In the genomic region with DNA sequence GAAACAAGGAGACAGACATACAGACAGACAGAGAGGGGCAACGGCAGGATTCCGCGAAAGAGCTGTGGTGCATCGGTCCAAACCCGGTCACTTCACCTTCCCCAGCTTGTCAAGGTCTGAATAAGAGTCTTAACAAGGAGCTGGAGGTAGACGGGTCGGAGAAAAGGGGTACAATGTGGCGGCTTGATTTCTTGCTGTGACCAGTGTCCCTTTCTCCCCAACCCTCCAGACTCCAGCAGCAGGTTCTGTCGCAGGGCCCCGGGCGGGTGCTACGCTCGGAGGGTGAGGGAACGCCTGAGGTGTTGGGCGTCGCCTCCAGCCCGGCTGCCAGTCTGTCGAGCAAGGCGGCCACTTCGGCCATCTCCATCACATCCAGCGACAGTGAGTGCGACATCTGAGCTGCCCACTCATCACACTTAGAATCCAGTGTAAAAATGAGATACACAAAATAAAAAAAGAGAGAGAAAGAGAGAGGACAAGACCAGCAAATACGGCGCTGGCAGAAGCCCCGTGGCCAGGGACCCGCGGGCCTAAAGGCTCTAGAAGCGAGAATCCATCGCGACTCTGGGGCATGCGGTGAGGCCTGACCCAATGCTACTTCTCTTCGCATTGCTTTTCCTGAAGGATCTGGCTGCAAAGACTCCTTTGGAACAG, we compare ENCODE assay signal across 20 mouse cellular contexts. TPM values are rescaled to one million over a fixed set of nuclear protein-coding genes. Genes with fewer than 3 reads are reported as not detected.
A peak's percentile ranks its signal among the peaks of the same experiment; 100 is the strongest.
DNase-seq lines count a peak whose midpoint lies in the region; ATAC-seq and TF ChIP-seq lines count a peak whose summit lies in the region.
"Had no signal": no experiment of that assay in that cellular context is flagged by ENCODE, and none has a peak within 500 bp of the region (broad histone marks: within the 10 kb centered on the region; RNA-seq: fewer than 3 reads in every experiment).

No protein-coding gene starts in this region.

- H3K9me3 ChIP-seq in hindbrain, embryonic 10.5 days: no peaks in the 10 kb centered on the region
- no peaks in the 10 kb centered on the region for H3K9me3 ChIP-seq in hindbrain, embryonic 12.5 days (replicated peaks)
- no peaks in the 10 kb centered on the region for H3K9me3 ChIP-seq in E14TG2a.4 (ENCODE audit: low read length)
- H3K9me3 ChIP-seq in ES-E14 (ENCODE audit: control insufficient read depth, insufficient read depth, low read depth, low read length): no peaks in the 10 kb centered on the region
- no peaks in the 10 kb centered on the region for H3K9me3 ChIP-seq in embryonic facial prominence, embryonic 11.5 days (replicated peaks; ENCODE audit: control insufficient read depth, low read length)
- no peaks in the 10 kb centered on the region for H3K9me3 ChIP-seq in kidney, embryonic 14.5 days (ENCODE audit: control insufficient read depth, low read length)
- H3K9me3 ChIP-seq: limb, embryonic 12.5 days; liver, embryonic 15.5 days had no signal

- under 1% methylated on average over 32 of the region's 32 CpGs for WGBS in hindbrain, embryonic 10.5 days
- WGBS in hindbrain, embryonic 12.5 days: under 1% methylated on average over 32 of the region's 32 CpGs
- under 1% methylated on average over 32 of the region's 32 CpGs for WGBS in embryonic facial prominence, embryonic 11.5 days
- under 1% methylated on average over 32 of the region's 32 CpGs for WGBS in kidney, embryonic 14.5 days

- no peaks in the 10 kb centered on the region for H3K36me3 ChIP-seq in hindbrain, embryonic 10.5 days
- no peaks in the 10 kb centered on the region for H3K36me3 ChIP-seq in hindbrain, embryonic 12.5 days
- H3K36me3 ChIP-seq in E14TG2a.4 (ENCODE audit: insufficient read depth, low read length) (no peaks in the 10 kb centered on the region), ES-E14 (ENCODE audit: control insufficient read depth, insufficient read depth, low read length, poor library complexity, severe bottlenecking) (no peaks in the 10 kb centered on the region)
- no peaks in the 10 kb centered on the region for H3K36me3 ChIP-seq in embryonic facial prominence, embryonic 11.5 days (replicated peaks; ENCODE audit: control insufficient read depth, insufficient read depth, low read depth, low read length)
- no peaks in the 10 kb centered on the region for H3K36me3 ChIP-seq in kidney, embryonic 14.5 days (ENCODE audit: control insufficient read depth, insufficient read depth, low read length)
- H3K36me3 ChIP-seq: limb, embryonic 12.5 days; liver, embryonic 15.5 days had no signal

- in situ Hi-C loops in ES-E14 (cut with MboI; ENCODE audit: low sequenced_read_pairs in 2 of 2, unreplicated experiment in 2 of 2): no loop called here

- no peak for TF ChIP-seq CTCF in E14TG2a.4 (conservative IDR thresholded peaks at IDR 0.05; ENCODE audit: low read length)

- H3K4me3 ChIP-seq in hindbrain, embryonic 10.5 days: peak overlapping the region; percentile 16; the same call in 1 of the 2 replicates
- H3K4me3 ChIP-seq in hindbrain, embryonic 12.5 days: no peak overlapping the region
- H3K4me3 ChIP-seq in E14TG2a.4 (replicated peaks; ENCODE audit: low read length) (peak overlapping the region; percentile 53), ES-E14 (ENCODE audit: insufficient read depth in 1 of 2, low read depth in 1 of 2, low read length in 2 of 2, poor library complexity in 1 of 2, severe bottlenecking in 1 of 2) (peak overlapping the region; percentile 4 to 6; a peak in 2 of 4 replicates)
- peak overlapping the region; percentile 17 for H3K4me3 ChIP-seq in embryonic facial prominence, embryonic 11.5 days (ENCODE audit: low read depth, low read length)
- H3K4me3 ChIP-seq in kidney, embryonic 14.5 days (ENCODE audit: low read length): no peak overlapping the region
- H3K4me3 ChIP-seq: limb, embryonic 12.5 days; liver, embryonic 15.5 days had no signal

- no peak overlapping the region for H3K4me2 ChIP-seq in hindbrain, embryonic 12.5 days (replicated peaks)
- no peak overlapping the region for H3K4me2 ChIP-seq in embryonic facial prominence, embryonic 11.5 days (ENCODE audit: low read depth, low read length)
- no peak overlapping the region for H3K4me2 ChIP-seq in kidney, embryonic 14.5 days (replicated peaks; ENCODE audit: low read depth, low read length)
- H3K4me2 ChIP-seq: limb, embryonic 12.5 days; liver, embryonic 15.5 days had no signal

- H3K27ac ChIP-seq in hindbrain, embryonic 10.5 days: no peak overlapping the region
- no peak overlapping the region for H3K27ac ChIP-seq in hindbrain, embryonic 12.5 days
- H3K27ac ChIP-seq in ES-E14 (ENCODE audit: insufficient read depth, low read depth, low read length, poor library complexity, severe bottlenecking): no peak overlapping the region
- no peak overlapping the region for H3K27ac ChIP-seq in embryonic facial prominence, embryonic 11.5 days (replicated peaks; ENCODE audit: low read depth, low read length)
- no peak overlapping the region for H3K27ac ChIP-seq in kidney, embryonic 14.5 days (ENCODE audit: low read depth, low read length)
- H3K27ac ChIP-seq: limb, embryonic 12.5 days; liver, embryonic 15.5 days had no signal

- H3K4me1 ChIP-seq in hindbrain, embryonic 10.5 days (replicated peaks): peaks cover 31% of the 10 kb centered on the region
- peaks cover 18% of the 10 kb centered on the region for H3K4me1 ChIP-seq in hindbrain, embryonic 12.5 days
- peaks cover 50% of the 10 kb centered on the region for H3K4me1 ChIP-seq in E14TG2a.4 (replicated peaks; ENCODE audit: low read depth, low read length)
- 0 out of 4 replicates have a peak, but pooled peaks cover 0 to 4% of the 10 kb centered on the region in 2 experiments for H3K4me1 ChIP-seq in ES-E14 (ENCODE audit: control insufficient read depth in 2 of 2, insufficient read depth in 2 of 2, low read length in 2 of 2, poor library complexity in 1 of 2)
- H3K4me1 ChIP-seq in embryonic facial prominence, embryonic 11.5 days (ENCODE audit: control insufficient read depth, insufficient read depth, low read length): peaks cover 5% of the 10 kb centered on the region; the same call in 1 of the 2 replicates
- H3K4me1 ChIP-seq in kidney, embryonic 14.5 days (ENCODE audit: control insufficient read depth, insufficient read depth, low read length): peaks cover 4% of the 10 kb centered on the region; the same call in 1 of the 2 replicates
- H3K4me1 ChIP-seq: liver, embryonic 15.5 days had no signal

- peaks cover 100% of the 10 kb centered on the region for H3K27me3 ChIP-seq in hindbrain, embryonic 10.5 days (ENCODE audit: insufficient read depth, poor library complexity, severe bottlenecking)
- H3K27me3 ChIP-seq in hindbrain, embryonic 12.5 days: peaks cover 96% of the 10 kb centered on the region
- H3K27me3 ChIP-seq in E14TG2a.4 (ENCODE audit: insufficient read depth, low read length): peaks cover 88% of the 10 kb centered on the region
- H3K27me3 ChIP-seq in embryonic facial prominence, embryonic 11.5 days (ENCODE audit: control insufficient read depth, insufficient read depth, low read length): peaks cover 63% of the 10 kb centered on the region
- H3K27me3 ChIP-seq in kidney, embryonic 14.5 days (ENCODE audit: control insufficient read depth, insufficient read depth, low read length): peaks cover 98% of the 10 kb centered on the region

- no peak for ATAC-seq in hindbrain, embryonic 12.5 days (ENCODE audit: low FRiP score)
- no peak for ATAC-seq in embryonic facial prominence, embryonic 11.5 days (replicated peaks; ENCODE audit: insufficient number of reproducible peaks, low FRiP score, low TSS enrichment, low read depth)
- ATAC-seq in kidney, embryonic 14.5 days (ENCODE audit: low FRiP score, low TSS enrichment): no peak
- ATAC-seq: inflammation-experienced regulatory T-cells, adult 6 months had no signal

- peak; percentile 60 for DNase-seq in hindbrain, embryonic 10.5 days (ENCODE audit: low spot score)
- no peak for DNase-seq in ES-E14 (ENCODE audit: low read depth, low spot score)
- peak; percentile 50 for DNase-seq in embryonic facial prominence, embryonic 11.5 days (ENCODE audit: low spot score)
- DNase-seq in testis, postnatal 14 days (ENCODE audit: low spot score): no peak
- DNase-seq in B cell, adult 2 months: no peak
- DNase-seq: adrenal gland, postnatal 10 days; heart, adult 18-20 months; kidney, postnatal 10 days; lung, postnatal 4 days; right cerebral cortex, postnatal 14 days; thymus, adult 2 months had no signal

- H3K9ac ChIP-seq in hindbrain, embryonic 12.5 days: no peak overlapping the region
- no peak overlapping the region for H3K9ac ChIP-seq in ES-E14 (ENCODE audit: insufficient read depth, low read depth, low read length, poor library complexity, severe bottlenecking)
- peak overlapping the region; percentile 32; the same call in 1 of the 2 replicates for H3K9ac ChIP-seq in embryonic facial prominence, embryonic 11.5 days (replicated peaks; ENCODE audit: low read length)
- no peak overlapping the region for H3K9ac ChIP-seq in kidney, embryonic 14.5 days (ENCODE audit: low read depth, low read length)
- H3K9ac ChIP-seq: limb, embryonic 12.5 days; liver, embryonic 15.5 days had no signal

TF ChIP-seq in ES-E14, 5 proteins besides CTCF, POLR2A, EP300 and RAD21:
- TF ChIP-seq MAFK (IDR thresholded peaks at IDR 0.05; ENCODE audit: insufficient read depth, low read depth, low read length): no peak
- no peak for TF ChIP-seq CHD2 (IDR thresholded peaks at IDR 0.05; ENCODE audit: low read depth, low read length)
- no peak for TF ChIP-seq ZC3H11A (IDR thresholded peaks at IDR 0.05; ENCODE audit: borderline replicate concordance, low read depth, low read length)
- no peak for TF ChIP-seq HCFC1 (IDR thresholded peaks at IDR 0.05; ENCODE audit: borderline replicate concordance, insufficient read depth, low read length)
- no peak for TF ChIP-seq ZNF384 (IDR thresholded peaks at IDR 0.05; ENCODE audit: low read depth, low read length)
TF ChIP-seq in ES-E14: peak in this region for 0.

RNA-seq across cellular contexts. Expression of gene 4930447C04Rik, which starts 1.0 kb away (rescaled TPM):
- 2.0 and 2.3 TPM in 2 replicates for polyA plus RNA-seq in hindbrain, embryonic 10.5 days (2016; fragmentation: Nextera tagmentation; extraction: Ambion mirVana)
- polyA plus RNA-seq in hindbrain, embryonic 12.5 days (2016; fragmentation: Nextera tagmentation; extraction: Ambion mirVana): 4.1 and 4.2 TPM in 2 replicates
- 24.1 and 38.3 TPM in 2 replicates for total RNA-seq in ES-E14 (2012; rRNA removed)
- polyA plus RNA-seq in embryonic facial prominence, embryonic 11.5 days (2014; fragmentation: Nextera tagmentation; extraction: Ambion mirVana): 5.0 and 6.3 TPM in 2 replicates
- 1.5 and 2.3 TPM in 2 replicates for polyA plus RNA-seq in kidney, embryonic 14.5 days (2014; fragmentation: Nextera tagmentation; extraction: Ambion mirVana)
- total RNA-seq: monocyte, adult 5-6 weeks had no signal
- polyA plus RNA-seq: inflammation-experienced regulatory T-cells, adult 6 months; thymus, adult 2 months had no signal

RNA-seq across cellular contexts. Expression of gene Six6, which starts 1.8 kb away (rescaled TPM):
- 0.14 and 0.77 TPM in 2 replicates for polyA plus RNA-seq in hindbrain, embryonic 10.5 days (2016; fragmentation: Nextera tagmentation; extraction: Ambion mirVana)
- 0.17 TPM in 1 of 2 replicates, not detected in the other for polyA plus RNA-seq in hindbrain, embryonic 12.5 days (2016; fragmentation: Nextera tagmentation; extraction: Ambion mirVana)
- total RNA-seq in ES-E14 (2012; rRNA removed): not detected in 2 replicates
- polyA plus RNA-seq in embryonic facial prominence, embryonic 11.5 days (2014; fragmentation: Nextera tagmentation; extraction: Ambion mirVana): 7.9 and 11.6 TPM in 2 replicates
- polyA plus RNA-seq in kidney, embryonic 14.5 days (2014; fragmentation: Nextera tagmentation; extraction: Ambion mirVana): not detected in 2 replicates
- total RNA-seq: adrenal gland, postnatal 10 days; heart, adult 18-20 months; heart, postnatal 25 days; layer of hippocampus, postnatal 14 days; monocyte, adult 5-6 weeks had no signal
- polyA plus RNA-seq: inflammation-experienced regulatory T-cells, adult 6 months; limb, embryonic 12.5 days; liver, embryonic 15.5 days; thymus, adult 2 months had no signal

Comparison
In these comparisons a context has a peak if more than half of its experiments do, and no peak if none do; other contexts are left out.
1. H3K4me3 ChIP-seq: peak in hindbrain, embryonic 10.5 days (single experiment), E14TG2a.4 (single experiment), ES-E14 (2 of 2) and embryonic facial prominence, embryonic 11.5 days (single experiment); none in hindbrain, embryonic 12.5 days (single experiment) and kidney, embryonic 14.5 days (single experiment).
2. DNase-seq: peak in hindbrain, embryonic 10.5 days (single experiment) and embryonic facial prominence, embryonic 11.5 days (single experiment); none in ES-E14 (single experiment), testis, postnatal 14 days (single experiment) and B cell, adult 2 months (0 of 2).